Mouse (Mus musculus) lung, postnatal 0 days (tissue): ENCODE data around the gene Frmd4a.

Experiments
- CTCF ChIP-seq: IDR thresholded peaks from 2 replicates; pipeline ENCODE4 v1.5.1; 2016; ENCODE audit warnings: antibody characterized with exemption, mild to moderate bottlenecking
- EP300 ChIP-seq: IDR thresholded peaks from 2 replicates; pipeline ENCODE4 v1.6.1; 2016; ENCODE audit warnings: antibody characterized with exemption, mild to moderate bottlenecking, control low read depth

DNA sequence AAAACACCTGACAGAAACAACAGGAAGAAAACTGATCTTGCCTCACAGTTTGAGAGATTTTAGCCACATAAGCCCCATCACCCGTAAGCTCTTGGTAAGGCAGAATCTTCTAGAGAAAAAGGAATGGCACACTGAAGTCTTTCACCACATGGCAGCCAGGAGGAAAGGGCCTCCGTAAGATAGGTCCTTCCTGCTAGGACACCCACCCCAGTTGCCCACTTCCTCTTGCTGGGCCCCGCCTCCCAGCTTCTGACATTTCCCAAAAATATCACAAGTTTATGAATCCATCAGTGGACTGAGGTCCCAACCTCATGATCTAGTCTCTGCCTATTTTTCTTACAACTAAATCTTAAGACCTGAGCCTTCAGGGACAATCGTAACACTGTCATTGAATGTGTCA lies 373.6 kb downstream of the Frmd4a start:
- no peak for TF ChIP-seq CTCF
- TF ChIP-seq EP300 = no peak
